8 mouse cellular contexts compared by ENCODE assay signal in the genomic region with DNA sequence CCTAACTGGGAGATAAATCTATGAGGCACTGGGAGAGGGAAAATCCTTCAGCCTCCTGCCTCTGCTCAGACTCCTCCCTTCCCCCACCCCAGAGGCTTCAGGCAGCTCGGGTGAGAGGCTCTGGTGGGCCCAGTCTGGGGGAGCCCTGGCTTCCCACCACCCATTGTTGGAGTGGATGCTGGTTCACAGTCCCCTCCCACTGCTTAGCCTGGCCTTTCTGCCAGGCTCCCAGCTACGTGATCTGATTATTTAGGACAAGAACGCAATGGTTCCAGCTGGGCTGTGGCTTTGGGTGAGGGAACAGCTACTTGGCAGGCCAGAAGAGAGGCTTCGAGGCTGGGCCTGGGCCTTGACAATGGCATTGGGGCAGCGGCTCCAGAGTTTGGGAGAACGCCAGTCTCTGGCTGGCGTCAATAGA. TPM values are rescaled to one million over a fixed set of nuclear protein-coding genes. Genes with fewer than 3 reads are reported as not detected.
DNase-seq lines count a peak whose midpoint lies in the region; ATAC-seq and TF ChIP-seq lines count a peak whose summit lies in the region.

No protein-coding gene starts in this region.

- H3K4me3 ChIP-seq in lung, embryonic 14.5 days (ENCODE audit: low read depth, low read length) = no peak overlapping the region
- H3K4me3 ChIP-seq in embryonic facial prominence, embryonic 12.5 days = no peak overlapping the region
- H3K4me3 ChIP-seq in intestine, embryonic 16.5 days (ENCODE audit: low read length) = no peak overlapping the region
- no peak overlapping the region for H3K4me3 ChIP-seq in midbrain, embryonic 11.5 days (ENCODE audit: low read depth, low read length)
- no peak overlapping the region for H3K4me3 ChIP-seq in stomach, embryonic 16.5 days (replicated peaks; ENCODE audit: low read length)

- no peak overlapping the region for H3K4me2 ChIP-seq in lung, embryonic 14.5 days
- H3K4me2 ChIP-seq in embryonic facial prominence, embryonic 12.5 days (replicated peaks) = no peak overlapping the region
- no peak overlapping the region for H3K4me2 ChIP-seq in intestine, embryonic 16.5 days (ENCODE audit: low read depth, low read length)
- no peak overlapping the region for H3K4me2 ChIP-seq in midbrain, embryonic 11.5 days
- H3K4me2 ChIP-seq in stomach, embryonic 16.5 days (ENCODE audit: low read depth, low read length) = no peak overlapping the region

- no peaks in the 10 kb centered on the region for H3K9me3 ChIP-seq in lung, embryonic 14.5 days (ENCODE audit: low read depth, low read length)
- H3K9me3 ChIP-seq in embryonic facial prominence, embryonic 12.5 days = no peaks in the 10 kb centered on the region
- no peaks in the 10 kb centered on the region for H3K9me3 ChIP-seq in intestine, embryonic 16.5 days (ENCODE audit: control insufficient read depth, low read length)
- no peaks in the 10 kb centered on the region for H3K9me3 ChIP-seq in midbrain, embryonic 11.5 days (ENCODE audit: control insufficient read depth, low read length)
- no peaks in the 10 kb centered on the region for H3K9me3 ChIP-seq in stomach, embryonic 16.5 days (replicated peaks; ENCODE audit: control insufficient read depth, low read length)

- no peak overlapping the region for H3K9ac ChIP-seq in lung, embryonic 14.5 days
- H3K9ac ChIP-seq in embryonic facial prominence, embryonic 12.5 days = no peak overlapping the region
- peak overlapping the region; percentile 35; the same call in 1 of the 2 replicates for H3K9ac ChIP-seq in intestine, embryonic 16.5 days (ENCODE audit: low read depth, low read length)
- peak overlapping the region; percentile 53 for H3K9ac ChIP-seq in midbrain, embryonic 11.5 days (ENCODE audit: low read length)
- H3K9ac ChIP-seq in stomach, embryonic 16.5 days (ENCODE audit: low read length) = peak overlapping the region; percentile 60; the same call in 1 of the 2 replicates

- no peaks in the 10 kb centered on the region for H3K4me1 ChIP-seq in lung, embryonic 14.5 days (ENCODE audit: insufficient read depth)
- H3K4me1 ChIP-seq in embryonic facial prominence, embryonic 12.5 days = peaks cover 18% of the 10 kb centered on the region
- peaks cover 17% of the 10 kb centered on the region for H3K4me1 ChIP-seq in intestine, embryonic 16.5 days (ENCODE audit: control insufficient read depth, insufficient read depth, low read length)
- peaks cover 24% of the 10 kb centered on the region for H3K4me1 ChIP-seq in midbrain, embryonic 11.5 days (ENCODE audit: control insufficient read depth, insufficient read depth, low read length)
- H3K4me1 ChIP-seq in stomach, embryonic 16.5 days (ENCODE audit: control insufficient read depth, insufficient read depth, low read length) = peaks cover 17% of the 10 kb centered on the region

- H3K27me3 ChIP-seq in lung, embryonic 14.5 days (ENCODE audit: insufficient read depth, low read length) = no peaks in the 10 kb centered on the region
- H3K27me3 ChIP-seq in embryonic facial prominence, embryonic 12.5 days = no peaks in the 10 kb centered on the region
- H3K27me3 ChIP-seq in intestine, embryonic 16.5 days (replicated peaks; ENCODE audit: control insufficient read depth, insufficient read depth, low read length) = no peaks in the 10 kb centered on the region
- no peaks in the 10 kb centered on the region for H3K27me3 ChIP-seq in midbrain, embryonic 11.5 days (ENCODE audit: control insufficient read depth, insufficient read depth, low read length)
- no peaks in the 10 kb centered on the region for H3K27me3 ChIP-seq in stomach, embryonic 16.5 days (ENCODE audit: control insufficient read depth, insufficient read depth, low read length)

- H3K27ac ChIP-seq in lung, embryonic 14.5 days (ENCODE audit: low read depth) = no peak overlapping the region
- H3K27ac ChIP-seq in embryonic facial prominence, embryonic 12.5 days = peak overlapping the region; percentile 66
- peak overlapping the region; percentile 1 for H3K27ac ChIP-seq in intestine, embryonic 16.5 days (ENCODE audit: low read length)
- peak overlapping the region; percentile 87 for H3K27ac ChIP-seq in midbrain, embryonic 11.5 days (ENCODE audit: low read depth, low read length)
- H3K27ac ChIP-seq in stomach, embryonic 16.5 days (ENCODE audit: low read length) = peak overlapping the region; percentile 79

- no peaks in the 10 kb centered on the region for H3K36me3 ChIP-seq in lung, embryonic 14.5 days (ENCODE audit: insufficient read depth)
- H3K36me3 ChIP-seq in embryonic facial prominence, embryonic 12.5 days = no peaks in the 10 kb centered on the region
- H3K36me3 ChIP-seq in intestine, embryonic 16.5 days (ENCODE audit: control insufficient read depth, insufficient read depth, low read length) = no peaks in the 10 kb centered on the region
- no peaks in the 10 kb centered on the region for H3K36me3 ChIP-seq in midbrain, embryonic 11.5 days (ENCODE audit: control insufficient read depth, insufficient read depth, low read length)
- H3K36me3 ChIP-seq in stomach, embryonic 16.5 days (ENCODE audit: control insufficient read depth, insufficient read depth, low read length) = no peaks in the 10 kb centered on the region

- DNase-seq in lung, embryonic 14.5 days = peak; percentile 41
- DNase-seq in lung, postnatal 25 days (ENCODE audit: low spot score) = no peak
- peak; percentile 95 for DNase-seq in midbrain, embryonic 11.5 days (ENCODE audit: low spot score, missing footprints)
- DNase-seq in kidney, adult 18-20 months = no peak
- DNase-seq in lung, postnatal 36 days = no peak

- 42% methylated on average over 7 of the region's 7 CpGs for WGBS in lung, embryonic 14.5 days
- WGBS in embryonic facial prominence, embryonic 12.5 days = 37% methylated on average over 7 of the region's 7 CpGs
- 59% methylated on average over 7 of the region's 7 CpGs for WGBS in intestine, embryonic 16.5 days
- 21% methylated on average over 7 of the region's 7 CpGs for WGBS in midbrain, embryonic 11.5 days
- WGBS in stomach, embryonic 16.5 days = 39% methylated on average over 7 of the region's 7 CpGs

- no peak; the same call in 1 of the 2 replicates for ATAC-seq in lung, embryonic 14.5 days (ENCODE audit: insufficient read depth)
- peak; percentile 80; the same call in 1 of the 2 replicates for ATAC-seq in embryonic facial prominence, embryonic 12.5 days (ENCODE audit: insufficient number of reproducible peaks, insufficient read depth, low FRiP score, low TSS enrichment)
- ATAC-seq in intestine, embryonic 16.5 days = peak; percentile 70
- ATAC-seq in midbrain, embryonic 11.5 days (ENCODE audit: low FRiP score) = peak; percentile 95
- ATAC-seq in stomach, embryonic 16.5 days (ENCODE audit: insufficient read depth, low FRiP score) = peak; percentile 86

- no peak for TF ChIP-seq CTCF in lung, embryonic 14.5 days (IDR thresholded peaks at IDR 0.05; ENCODE audit: low read depth)

RNA-seq across cellular contexts. Expression of a gene that starts 30.6 kb away (rescaled TPM):
- polyA plus RNA-seq in lung, embryonic 14.5 days (2014; fragmentation: Nextera tagmentation; extraction: Ambion mirVana) = 3.5 and 4.1 TPM in 2 replicates
- 23.0 and 23.7 TPM in 2 replicates for polyA plus RNA-seq in embryonic facial prominence, embryonic 12.5 days (2016; fragmentation: Nextera tagmentation; extraction: Ambion mirVana)
- 4.3 and 4.7 TPM in 2 replicates for polyA plus RNA-seq in intestine, embryonic 16.5 days (2015; fragmentation: Nextera tagmentation; extraction: Ambion mirVana)
- polyA plus RNA-seq in midbrain, embryonic 11.5 days (2014; fragmentation: Nextera tagmentation; extraction: Ambion mirVana) = 23.7 and 24.5 TPM in 2 replicates
- polyA plus RNA-seq in stomach, embryonic 16.5 days (2015; fragmentation: Nextera tagmentation; extraction: Ambion mirVana) = 9.8 and 10.5 TPM in 2 replicates

Comparison
In these comparisons a context has a peak if more than half of its experiments do, and no peak if none do; other contexts are left out.
1. DNase-seq: peak in lung, embryonic 14.5 days (single experiment) and midbrain, embryonic 11.5 days (single experiment); none in lung, postnatal 25 days (single experiment), kidney, adult 18-20 months (single experiment) and lung, postnatal 36 days (single experiment).
2. H3K9ac ChIP-seq: peak in intestine, embryonic 16.5 days (single experiment), midbrain, embryonic 11.5 days (single experiment) and stomach, embryonic 16.5 days (single experiment); none in lung, embryonic 14.5 days (single experiment) and embryonic facial prominence, embryonic 12.5 days (single experiment).